Mouse (Mus musculus) NIH3T3 (cell line): Measurements from ENCODE around the gene Scnn1b.

Experiments
- DNase-seq: peaks from one replicate; pipeline ENCODE4 v3.0.0-alpha.2; 2012; ENCODE audit warnings: low read depth

Scnn1b gene

GRCm38 (mm10) chr7:121966169-121966568 is 101.3 kb downstream of the Scnn1b start:
- DNase-seq: no peak
